Comparison of ENCODE assay signal across 8 mouse cellular contexts in the genomic region with DNA sequence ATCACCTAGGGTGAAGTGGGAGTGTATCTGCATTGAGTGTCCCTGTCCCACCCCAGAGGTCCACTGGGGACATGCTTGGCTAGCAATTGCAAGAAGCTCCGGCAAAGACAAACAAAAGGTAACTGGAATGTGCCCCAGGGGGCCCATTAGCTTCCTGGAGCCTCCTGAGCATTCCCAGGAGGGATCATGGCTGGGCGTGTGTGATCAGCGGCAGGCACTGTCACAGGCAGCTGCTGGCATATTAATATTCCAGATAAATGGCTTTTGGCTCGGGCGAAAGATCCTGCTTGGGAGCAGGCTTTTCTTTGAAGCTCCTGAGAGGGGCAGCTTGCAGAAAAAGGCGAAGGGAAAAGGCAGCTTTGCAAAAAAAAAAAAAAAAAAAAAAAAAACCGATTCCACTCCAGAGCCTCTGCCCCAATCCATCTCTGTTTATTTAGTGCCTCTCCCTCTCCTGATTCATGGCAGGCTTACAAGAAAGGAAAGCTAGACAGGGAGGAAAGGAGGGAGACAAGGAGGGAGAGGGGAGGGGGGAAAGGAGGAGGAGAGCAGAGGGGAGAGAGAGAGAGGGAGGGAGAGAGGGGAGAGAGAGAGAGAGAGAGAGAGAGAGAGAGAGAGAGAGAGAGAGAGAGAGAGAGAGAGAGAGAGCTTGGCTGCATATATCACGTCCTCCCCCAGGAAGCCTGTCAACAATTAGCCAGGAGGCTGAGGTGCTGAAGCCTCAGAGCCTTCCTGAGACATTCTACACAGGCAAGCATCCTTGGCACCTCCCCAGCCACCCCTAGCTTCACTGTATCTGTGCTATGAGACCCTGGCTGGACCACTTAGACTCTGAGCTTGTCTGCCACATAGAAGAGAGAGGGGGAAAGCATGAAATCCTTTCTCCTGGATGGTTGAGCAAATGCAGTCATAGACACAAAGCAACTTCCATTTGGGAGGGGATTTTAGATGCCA.
DNase-seq lines count a peak whose midpoint lies in the region; ATAC-seq and TF ChIP-seq lines count a peak whose summit lies in the region.

No protein-coding gene starts in this region.

- H3K27me3 ChIP-seq in testis, adult 2 months (ENCODE audit: control insufficient read depth, insufficient read depth, low read length), result no peaks in the 10 kb centered on the region
- H3K27me3 ChIP-seq in limb, embryonic 10.5 days (ENCODE audit: low read depth, poor library complexity, severe bottlenecking), result no peaks in the 10 kb centered on the region
- H3K27me3 ChIP-seq in stomach, embryonic 16.5 days (ENCODE audit: control insufficient read depth, insufficient read depth, low read length), result no peaks in the 10 kb centered on the region

- H3K4me2 ChIP-seq in stomach, embryonic 16.5 days (ENCODE audit: low read depth, low read length), result 0 out of 2 replicates have a peak overlapping the region, but pooled peaks have one; percentile 31

- 2% methylated on average over 8 of the region's 8 CpGs for WGBS in limb, embryonic 10.5 days
- WGBS in stomach, embryonic 16.5 days, result 3% methylated on average over 8 of the region's 8 CpGs

- no peak for TF ChIP-seq POLR2A in testis, adult 2 months (IDR thresholded peaks at IDR 0.05; ENCODE audit: control insufficient read depth, low read depth, low read length)

- peak; percentile 84 for ATAC-seq in stomach, embryonic 16.5 days (ENCODE audit: insufficient read depth, low FRiP score)
- ATAC-seq in inflammation-experienced regulatory T-cells, adult 6 months, result no peak

- peak; percentile 10 for DNase-seq in gastrocnemius, postnatal 14 days
- DNase-seq in gastrocnemius, adult 18-20 months (ENCODE audit: low spot score), result no peak
- no peak for DNase-seq in testis, postnatal 14 days (ENCODE audit: low spot score)
- peak; percentile 73 for DNase-seq in forelimb bud, embryonic 11.5 days (ENCODE audit: low read depth, low spot score)
- DNase-seq in limb, embryonic 10.5 days (ENCODE audit: low spot score), result peak; percentile 67

- no peaks in the 10 kb centered on the region for H3K4me1 ChIP-seq in testis, adult 2 months (ENCODE audit: control insufficient read depth, insufficient read depth, low read length)
- H3K4me1 ChIP-seq in limb, embryonic 10.5 days, result peaks cover 52% of the 10 kb centered on the region
- H3K4me1 ChIP-seq in stomach, embryonic 16.5 days (ENCODE audit: control insufficient read depth, insufficient read depth, low read length), result peaks cover 30% of the 10 kb centered on the region

- H3K4me3 ChIP-seq in testis, adult 2 months (ENCODE audit: control insufficient read depth, low read depth, low read length), result peak overlapping the region; percentile 6; the same call in 1 of the 2 replicates
- 0 out of 2 replicates have a peak overlapping the region, but pooled peaks have one; percentile 19 for H3K4me3 ChIP-seq in limb, embryonic 10.5 days
- no peak overlapping the region for H3K4me3 ChIP-seq in stomach, embryonic 16.5 days (replicated peaks; ENCODE audit: low read length)

- no peaks in the 10 kb centered on the region for H3K9me3 ChIP-seq in limb, embryonic 10.5 days (replicated peaks)
- H3K9me3 ChIP-seq in stomach, embryonic 16.5 days (replicated peaks; ENCODE audit: control insufficient read depth, low read length), result no peaks in the 10 kb centered on the region

- no peaks in the 10 kb centered on the region for H3K36me3 ChIP-seq in testis, adult 2 months (ENCODE audit: control insufficient read depth, insufficient read depth, low read length)
- no peaks in the 10 kb centered on the region for H3K36me3 ChIP-seq in limb, embryonic 10.5 days
- no peaks in the 10 kb centered on the region for H3K36me3 ChIP-seq in stomach, embryonic 16.5 days (ENCODE audit: control insufficient read depth, insufficient read depth, low read length)

- intact Hi-C loops in gastrocnemius, postnatal 14 days (cut with DNase I; ENCODE audit: low total_unique reads), result no loop called here

- no peak for TF ChIP-seq CTCF in testis, adult 2 months (IDR thresholded peaks at IDR 0.05; ENCODE audit: control insufficient read depth, insufficient read depth, insufficient replicate concordance, low read depth, low read length)

- no peak overlapping the region for H3K27ac ChIP-seq in testis, adult 2 months (ENCODE audit: control insufficient read depth, insufficient read depth, low read depth, low read length)
- peak overlapping the region; percentile 83 for H3K27ac ChIP-seq in limb, embryonic 10.5 days
- peak overlapping the region; percentile 86 for H3K27ac ChIP-seq in stomach, embryonic 16.5 days (ENCODE audit: low read length)

- peak overlapping the region; percentile 46; the same call in 1 of the 2 replicates for H3K9ac ChIP-seq in stomach, embryonic 16.5 days (ENCODE audit: low read length)

Comparison
In these comparisons a context has a peak if more than half of its experiments do, and no peak if none do; other contexts are left out.
1. DNase-seq: peak in gastrocnemius, postnatal 14 days (single experiment), forelimb bud, embryonic 11.5 days (single experiment) and limb, embryonic 10.5 days (single experiment); none in gastrocnemius, adult 18-20 months (single experiment) and testis, postnatal 14 days (single experiment).